Mouse (Mus musculus): ENCODE measurements at regions not wholly inside any gene's neighbourhood (a gene's known extent, or its start where the extent isn't known, plus 50 kb on each side); places are given as distances from the start of the nearest gene placed in this dataset.

DNA sequence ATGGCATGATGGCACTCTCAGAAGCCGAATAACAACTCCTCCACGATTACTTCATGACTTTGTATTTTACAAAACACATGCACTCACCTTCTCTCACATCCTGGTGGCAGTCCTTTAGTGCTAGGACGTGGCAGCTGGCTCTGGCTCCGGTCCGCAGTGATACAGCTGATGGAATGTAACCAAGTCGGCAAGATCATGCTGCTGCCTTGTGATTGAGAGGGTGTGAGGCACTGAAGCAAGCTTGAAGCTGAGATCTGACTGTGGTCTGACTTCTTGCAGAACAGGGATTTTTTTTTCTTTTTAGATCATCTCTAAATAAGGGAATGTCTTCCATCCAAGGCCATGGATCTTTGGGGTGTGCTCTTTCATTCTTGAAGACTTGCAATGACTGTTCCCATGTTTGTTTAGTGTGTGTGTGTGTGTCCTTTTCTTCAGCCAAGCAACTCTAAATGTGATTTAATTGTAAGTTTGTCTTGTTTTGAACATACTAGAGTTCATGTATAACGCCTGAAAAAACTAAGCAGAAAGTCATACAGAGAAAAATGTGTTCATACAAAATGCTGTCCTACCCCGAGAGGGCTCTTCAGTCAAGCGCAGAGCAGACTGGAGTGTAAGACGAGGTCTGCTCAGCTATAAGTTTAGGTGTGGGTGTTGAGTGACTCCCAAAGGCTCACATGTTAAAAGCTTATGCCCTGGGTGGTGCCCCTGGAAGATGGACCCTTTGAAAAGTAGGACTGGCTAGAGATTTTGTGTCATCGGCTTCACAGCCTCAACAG lies 116.1 kb upstream of the Ankrd55 start:
- DNase-seq (ENCODE audit: low spot score in 2 of 2), result no peak

DNA sequence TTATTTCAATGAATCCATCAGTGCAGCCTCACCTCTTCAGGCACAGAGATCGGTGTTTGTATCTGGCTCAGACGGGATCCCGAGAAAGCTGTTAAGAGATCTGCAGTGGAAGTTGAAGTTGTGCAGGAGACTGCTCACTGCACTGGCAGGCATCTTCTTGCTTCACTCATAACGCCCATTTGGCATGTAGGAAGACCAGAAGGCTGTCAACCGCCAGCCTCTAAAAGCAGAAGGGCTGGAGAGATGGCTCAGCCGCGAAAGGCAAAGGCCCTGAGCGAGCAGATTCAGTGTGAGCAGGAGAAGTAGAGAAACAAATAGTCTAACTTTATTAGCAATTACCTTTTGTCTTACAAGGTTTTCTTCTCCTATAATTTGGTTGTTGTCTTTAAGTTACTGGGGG lies 114.3 kb upstream of the Ankrd55 start:
- no peak for DNase-seq (ENCODE audit: low spot score in 2 of 2)

DNA sequence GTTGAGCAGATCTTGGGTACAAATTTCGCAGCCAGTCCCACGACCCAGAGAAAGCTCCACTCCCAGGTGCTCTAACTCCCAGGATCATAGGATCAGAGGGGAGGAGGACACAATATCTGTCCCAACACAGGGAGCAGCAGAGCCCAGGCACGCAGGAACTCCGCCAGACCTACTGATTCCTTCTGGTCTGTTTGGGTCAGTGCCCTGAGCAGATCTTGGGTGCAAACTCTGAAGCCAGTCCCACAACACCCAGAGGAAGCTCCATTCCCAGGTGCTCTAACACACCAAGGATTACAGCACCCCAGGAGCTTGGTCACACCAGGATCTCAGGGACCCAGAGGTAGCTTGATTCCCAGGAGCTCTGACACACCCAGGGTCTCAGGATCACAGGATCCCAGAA lies 110.2 kb upstream of the Ankrd55 start:
- DNase-seq (ENCODE audit: low spot score in 2 of 2), result no peak

DNA sequence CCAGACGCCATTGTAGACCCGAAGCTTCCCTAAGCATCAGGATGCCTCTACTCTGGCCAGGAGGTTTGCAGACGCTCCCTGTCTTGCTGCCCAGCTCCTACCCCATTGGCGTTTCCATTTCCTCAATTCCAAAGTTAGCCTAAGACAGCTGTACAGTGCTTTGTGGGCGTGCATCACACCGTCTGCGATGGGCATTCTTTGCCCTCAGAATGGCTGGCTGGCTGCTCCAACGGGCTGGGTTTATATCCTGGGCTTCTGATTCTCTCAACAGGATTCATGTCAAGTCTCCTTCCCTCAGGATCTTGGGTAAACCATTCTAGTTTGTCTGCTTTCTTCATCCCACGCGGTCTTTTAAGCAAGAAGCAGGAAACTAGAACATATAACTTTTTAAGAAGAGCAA lies 104.3 kb upstream of the Ankrd55 start:
- DNase-seq (ENCODE audit: low spot score in 2 of 2), result no peak

DNA sequence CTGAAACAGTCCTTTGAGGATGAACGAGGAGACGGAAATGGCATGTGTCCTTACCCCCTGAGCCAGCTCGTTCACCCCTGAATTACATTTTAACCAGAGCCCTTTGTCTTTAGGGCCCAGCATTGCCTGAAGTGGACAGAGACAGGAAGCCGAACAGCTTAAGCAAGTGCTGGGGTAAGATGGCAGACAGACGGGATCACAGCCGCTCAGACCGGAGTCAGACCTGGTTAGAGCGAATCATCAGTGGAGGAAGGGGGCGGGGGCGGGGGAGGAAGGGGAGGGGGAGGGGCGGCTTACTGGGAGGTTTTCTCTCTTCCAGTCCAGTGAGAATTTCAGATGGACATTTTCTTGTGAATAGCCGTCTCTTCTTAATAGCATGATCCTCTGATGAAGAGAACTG lies 103.1 kb upstream of the Ankrd55 start:
- DNase-seq (ENCODE audit: low spot score in 2 of 2), result no peak

DNA sequence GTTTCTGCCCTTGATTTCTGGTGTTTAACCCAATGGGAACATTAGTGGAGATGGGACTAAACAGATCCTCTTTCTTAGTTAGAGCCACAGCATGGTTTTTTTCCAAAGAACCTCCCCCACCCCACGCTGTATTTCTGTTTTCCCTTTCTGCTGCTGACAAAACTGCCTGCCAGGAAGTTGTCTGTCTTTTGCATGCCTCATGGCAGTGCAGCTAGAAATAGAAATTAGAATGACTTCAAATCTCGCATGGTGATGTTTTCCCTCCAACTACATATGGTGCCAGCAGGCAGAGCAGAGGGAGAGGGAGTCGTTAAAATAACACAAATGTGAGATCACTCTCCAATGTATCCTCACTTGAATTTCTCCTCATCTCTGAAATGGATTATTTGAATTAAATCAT lies 101.0 kb upstream of the Ankrd55 start:
- DNase-seq (ENCODE audit: low spot score in 2 of 2), result peak; percentile 29 to 41

DNA sequence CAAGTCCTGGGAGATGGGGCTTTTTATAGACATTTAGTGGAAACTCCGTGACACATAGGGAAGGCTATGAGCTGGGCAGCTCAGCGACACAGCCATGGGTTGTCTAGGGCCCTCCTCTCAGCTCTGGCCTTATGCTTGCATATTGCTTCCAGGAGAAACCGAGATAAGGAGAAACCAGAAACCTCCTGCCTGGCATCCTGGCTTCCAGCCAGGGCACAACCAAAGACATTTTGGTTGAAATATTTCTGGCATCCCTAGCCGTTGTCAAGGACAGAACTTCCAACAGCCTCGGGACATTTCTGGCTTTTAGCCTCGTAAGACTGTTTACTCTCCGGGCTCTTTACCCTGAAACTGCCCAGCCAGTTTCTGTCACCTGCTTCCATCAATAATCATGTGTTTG lies 99.9 kb upstream of the Ankrd55 start:
- DNase-seq (ENCODE audit: low spot score in 2 of 2), result no peak

DNA sequence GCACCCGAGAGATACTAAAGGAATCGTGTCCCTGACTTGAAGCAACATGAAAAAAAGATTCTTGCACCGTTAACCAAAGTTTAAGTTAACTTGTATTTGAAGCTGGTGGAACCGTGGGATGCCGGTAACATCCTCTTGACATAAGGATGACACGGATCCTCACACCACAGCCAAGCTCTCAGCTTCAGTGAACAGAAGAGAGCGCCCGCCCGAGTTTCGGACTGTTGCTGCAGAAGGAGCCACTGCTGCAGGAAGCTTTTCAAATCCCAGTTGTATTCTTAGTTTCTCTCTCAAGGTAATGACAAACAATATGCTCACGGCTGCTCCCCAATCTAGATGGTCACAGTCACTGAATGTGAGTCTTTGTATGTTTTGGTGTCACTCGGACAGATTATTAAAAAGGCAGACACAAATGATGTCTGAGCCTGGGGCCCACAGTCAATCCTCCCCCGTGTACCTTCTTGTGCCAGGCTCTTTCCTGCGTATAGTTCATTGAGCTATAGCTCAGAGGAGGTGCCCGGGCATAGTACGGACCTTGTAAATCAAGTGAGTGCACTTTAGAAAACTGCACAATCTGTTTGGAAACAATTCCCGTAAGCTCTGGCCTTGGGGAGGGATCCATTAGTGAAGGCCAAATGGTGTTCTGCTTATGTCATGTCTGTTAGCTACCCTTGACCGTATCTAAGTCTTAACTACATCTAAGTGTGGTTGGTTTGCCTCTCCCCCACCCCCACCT lies 99.3 kb upstream of the Ankrd55 start:
- no peak for DNase-seq (ENCODE audit: low spot score in 2 of 2)

DNA sequence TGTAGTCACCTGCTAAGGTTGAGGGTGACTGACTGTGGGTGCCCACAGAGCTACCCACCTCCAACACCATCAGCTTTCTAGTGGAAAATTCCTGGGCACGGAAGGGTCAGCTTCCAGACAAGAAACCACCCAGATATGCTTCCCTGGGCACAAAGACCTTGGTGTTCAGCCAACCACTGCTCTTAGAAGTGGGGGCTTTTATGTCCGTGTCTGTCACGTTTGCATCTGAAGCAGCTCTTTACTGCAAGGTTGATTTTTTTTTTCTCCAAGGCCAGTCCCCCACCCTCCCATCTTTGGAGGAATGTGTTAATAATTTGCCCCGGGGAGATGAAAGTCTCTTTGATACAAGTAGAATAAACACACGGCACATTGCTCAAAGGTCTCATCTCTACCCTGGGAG lies 98.6 kb upstream of the Ankrd55 start:
- DNase-seq (ENCODE audit: low spot score in 2 of 2), result no peak

DNA sequence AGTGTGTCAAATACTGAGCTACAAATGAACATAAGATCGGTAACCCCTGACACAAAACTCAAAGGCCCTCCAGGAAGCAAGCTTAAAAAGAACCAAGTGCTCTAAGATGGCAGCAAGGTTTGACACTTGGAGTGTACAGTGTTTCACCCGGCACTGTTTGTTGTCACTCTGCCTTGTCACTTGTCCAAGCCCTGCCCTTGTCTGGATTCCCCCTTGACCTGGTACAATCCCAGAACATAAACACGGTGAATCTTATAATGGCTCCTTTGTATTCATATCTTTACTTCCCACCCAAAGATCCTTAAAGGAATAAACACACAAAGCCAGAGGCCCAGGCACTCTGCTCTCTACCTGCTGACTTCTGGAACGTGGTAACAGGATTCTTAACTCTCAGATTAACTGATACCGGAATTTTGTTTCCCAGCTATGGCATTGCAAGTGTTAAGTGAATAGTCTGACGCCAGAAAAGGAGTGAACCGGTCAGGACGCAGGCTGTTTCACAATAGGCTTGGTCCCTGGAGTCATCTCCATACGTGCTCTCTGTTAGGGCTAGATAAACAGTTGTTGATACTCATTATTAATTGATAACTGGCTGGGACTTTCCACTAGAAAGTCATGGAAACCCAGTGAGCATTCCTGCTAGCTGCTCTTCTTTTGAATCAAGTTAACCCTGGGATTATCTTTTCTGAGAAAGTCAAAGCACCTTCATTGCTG lies 95.9 kb upstream of the Ankrd55 start:
- no peak for DNase-seq (ENCODE audit: low spot score in 2 of 2)

DNA sequence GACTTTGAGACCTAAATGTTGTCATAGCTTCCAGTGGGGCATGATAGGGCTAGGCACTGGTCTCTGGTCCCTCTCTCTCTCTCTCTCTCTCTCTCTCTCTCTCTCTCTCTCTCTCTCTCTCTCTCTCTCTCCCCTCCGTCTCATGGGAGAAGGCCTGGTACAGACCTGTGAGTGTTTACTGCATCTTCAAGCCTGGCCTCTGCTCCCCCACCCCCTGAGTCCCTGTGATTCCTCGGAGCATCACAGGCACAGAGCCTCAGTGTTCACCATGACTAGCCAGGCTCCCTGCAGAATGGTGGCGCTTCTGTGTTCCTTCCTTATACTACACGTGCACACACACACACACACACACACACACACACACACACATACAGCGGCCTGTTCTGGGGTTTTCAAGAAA lies 94.6 kb upstream of the Ankrd55 start:
- no peak for DNase-seq (ENCODE audit: low spot score in 2 of 2)

DNA sequence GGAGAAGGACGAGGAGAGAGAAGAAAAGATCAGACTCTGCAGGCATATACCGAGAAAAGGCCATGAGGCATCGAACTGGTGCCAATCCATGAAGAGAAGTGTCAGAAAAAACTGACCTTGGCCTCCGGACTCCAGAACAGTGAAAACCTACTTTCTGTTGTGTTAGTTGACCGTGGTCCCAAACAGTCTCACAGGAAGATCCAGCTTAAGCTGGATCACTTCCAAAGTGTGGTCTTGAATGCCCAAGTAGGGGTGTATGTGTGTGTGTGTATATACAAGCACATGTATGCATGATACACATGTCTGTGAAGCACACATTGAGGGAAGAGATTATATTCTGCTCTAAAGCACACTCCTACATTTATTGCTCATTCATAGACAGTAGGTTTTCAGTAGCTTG lies 93.3 kb upstream of the Ankrd55 start:
- DNase-seq (ENCODE audit: low spot score in 2 of 2), result no peak

DNA sequence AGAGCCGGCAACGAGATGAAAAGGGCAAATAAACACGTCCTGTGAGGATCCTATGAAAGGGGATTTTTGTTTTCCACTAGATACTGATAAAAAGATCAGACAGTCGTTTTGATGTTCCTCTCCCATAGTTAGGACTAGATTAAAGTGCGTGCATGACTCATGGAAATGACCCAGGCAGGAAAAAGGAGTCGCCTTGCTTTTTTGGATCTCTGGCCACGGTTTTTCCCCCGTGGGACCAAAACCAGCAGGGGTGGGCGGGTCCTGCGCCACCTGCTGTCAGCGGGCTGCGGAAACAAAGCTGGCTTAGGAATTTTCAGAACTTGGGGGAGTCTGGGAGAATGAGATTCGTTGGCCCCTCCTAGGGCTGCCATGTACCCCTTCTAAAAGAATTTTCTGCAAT lies 91.5 kb upstream of the Ankrd55 start:
- DNase-seq (ENCODE audit: low spot score in 2 of 2), result peak in 1 of 2 experiments; percentile 45

DNA sequence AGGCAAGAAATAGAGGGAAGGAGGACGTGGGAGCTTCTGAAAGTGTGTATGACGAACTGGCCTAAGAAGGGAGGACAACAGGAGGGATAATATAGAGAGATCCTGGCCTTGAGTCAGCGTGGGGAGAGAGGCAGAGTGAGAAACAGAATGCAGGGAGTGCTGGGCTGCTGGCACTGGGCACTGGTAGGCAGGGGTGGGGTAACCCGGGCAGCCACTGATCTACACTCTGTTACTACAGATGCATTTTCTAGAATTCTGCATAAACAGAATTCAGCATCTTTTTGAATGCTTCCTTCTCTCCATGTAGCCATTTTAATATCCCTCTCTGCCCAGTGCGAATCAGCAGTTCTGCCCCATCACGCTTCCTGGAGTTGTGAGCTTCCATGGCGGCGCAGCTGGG lies 84.5 kb upstream of the Ankrd55 start:
- no peak for DNase-seq (ENCODE audit: low spot score in 2 of 2)

DNA sequence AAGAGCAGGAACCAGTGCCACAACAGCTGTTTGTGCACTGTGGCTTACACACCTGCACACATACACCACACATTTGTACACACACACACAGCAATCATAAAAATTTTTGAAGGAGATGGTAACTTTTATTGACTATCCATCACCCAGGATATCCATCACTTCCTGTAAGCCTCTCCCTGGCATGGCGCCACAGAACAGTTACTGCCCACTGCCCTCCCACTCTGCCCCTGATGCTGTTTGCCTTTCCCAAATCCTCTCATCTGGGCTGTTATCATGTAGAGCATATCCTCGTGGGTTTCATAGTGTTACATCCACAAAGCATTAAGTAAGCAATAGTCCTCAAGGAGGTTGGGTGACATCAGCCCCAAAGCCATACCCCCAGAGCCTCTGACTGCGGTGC lies 84.0 kb upstream of the Ankrd55 start:
- no peak for DNase-seq (ENCODE audit: low spot score in 2 of 2)

DNA sequence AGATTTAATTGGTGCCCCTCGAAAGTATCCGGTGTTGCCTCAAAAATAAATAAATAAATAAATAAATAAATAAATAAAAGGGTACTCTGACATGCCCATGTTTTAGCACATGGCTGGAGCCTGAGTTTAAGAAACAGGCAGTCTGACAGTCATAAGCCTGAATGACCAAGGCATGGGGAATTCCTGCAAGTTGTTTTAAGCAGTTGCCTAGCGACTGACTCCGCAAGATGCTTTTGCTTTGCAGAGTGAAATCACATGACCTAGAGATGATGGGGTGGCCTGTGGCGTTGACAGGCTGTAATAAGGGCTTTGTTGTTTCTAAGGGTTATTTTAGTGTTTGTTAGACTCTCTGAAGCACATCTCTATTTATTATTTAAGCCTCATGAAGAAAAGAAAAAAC lies 83.4 kb upstream of the Ankrd55 start:
- no peak for DNase-seq (ENCODE audit: low spot score in 2 of 2)

DNA sequence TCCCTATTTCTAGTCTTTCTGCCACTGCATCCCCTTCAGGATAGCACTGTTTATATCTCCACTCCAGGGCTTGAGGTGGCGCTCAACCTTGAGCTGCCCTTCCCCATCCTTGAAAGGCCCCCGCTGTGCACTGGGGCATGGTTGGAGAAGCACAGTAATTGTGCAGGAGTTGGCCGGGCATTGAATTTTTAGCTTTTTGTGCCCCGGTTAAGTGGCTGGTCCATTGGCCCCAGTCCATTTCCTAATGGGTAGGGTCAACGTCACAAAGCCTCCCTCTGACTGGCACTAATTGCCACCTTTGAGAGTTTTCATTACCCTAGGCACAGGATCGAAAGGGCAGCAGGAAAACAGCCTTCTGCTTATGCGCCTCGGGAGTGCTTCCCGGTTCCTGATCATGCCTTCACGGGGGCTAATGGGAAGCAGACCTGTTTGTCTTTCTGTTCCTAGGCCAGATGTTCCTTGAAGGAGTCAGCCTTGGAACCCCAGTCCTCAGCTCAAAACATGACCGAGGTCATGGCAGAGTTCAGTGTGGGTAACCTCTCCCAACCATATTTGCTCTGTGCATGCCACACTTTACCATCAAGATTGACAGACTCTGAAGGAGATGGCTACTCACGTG lies 80.5 kb upstream of the Ankrd55 start:
- peak in 1 of 2 experiments; percentile 31 for DNase-seq (ENCODE audit: low spot score in 2 of 2)

DNA sequence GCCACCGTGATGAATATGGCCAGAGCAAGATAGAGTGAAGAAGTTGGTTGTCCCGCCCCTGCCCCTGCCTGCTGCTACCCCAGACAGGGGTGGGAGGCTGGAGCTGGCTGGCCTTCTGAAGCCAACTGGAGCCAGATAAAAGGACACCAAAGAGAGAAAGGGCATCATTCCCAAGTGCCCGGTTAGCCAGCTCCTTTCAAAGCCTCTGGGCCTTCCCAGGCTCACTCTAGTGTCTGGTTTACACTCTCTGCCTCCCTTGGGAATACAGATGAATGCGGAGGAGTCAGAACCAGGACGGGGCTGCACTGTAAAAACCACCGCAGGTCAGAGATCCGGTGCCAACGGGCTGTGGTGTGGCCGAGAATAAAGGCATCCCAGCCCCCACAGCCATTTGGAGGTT lies 76.4 kb upstream of the Ankrd55 start:
- DNase-seq (ENCODE audit: low spot score in 2 of 2), result peak; percentile 29

DNA sequence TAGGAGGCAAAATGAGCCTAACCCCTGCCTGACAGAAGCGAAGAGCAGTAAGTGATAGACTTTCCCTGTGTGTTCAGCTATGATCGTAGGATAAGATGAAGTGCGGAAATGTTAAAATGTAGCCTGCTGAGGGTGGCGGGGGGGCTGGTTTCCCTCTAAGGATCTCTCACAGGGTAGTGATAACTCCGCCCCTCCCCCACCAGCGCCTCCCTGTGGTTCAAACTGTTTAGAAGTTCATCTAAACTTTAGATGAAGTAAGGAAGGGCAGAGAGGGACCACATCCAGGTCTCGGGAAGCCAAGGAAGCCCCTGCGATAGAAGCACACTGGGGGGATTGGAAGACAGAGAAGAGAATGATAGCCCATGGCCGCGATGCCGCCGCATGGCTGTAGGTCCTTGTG lies 75.9 kb upstream of the Ankrd55 start:
- DNase-seq (ENCODE audit: low spot score in 2 of 2), result no peak

DNA sequence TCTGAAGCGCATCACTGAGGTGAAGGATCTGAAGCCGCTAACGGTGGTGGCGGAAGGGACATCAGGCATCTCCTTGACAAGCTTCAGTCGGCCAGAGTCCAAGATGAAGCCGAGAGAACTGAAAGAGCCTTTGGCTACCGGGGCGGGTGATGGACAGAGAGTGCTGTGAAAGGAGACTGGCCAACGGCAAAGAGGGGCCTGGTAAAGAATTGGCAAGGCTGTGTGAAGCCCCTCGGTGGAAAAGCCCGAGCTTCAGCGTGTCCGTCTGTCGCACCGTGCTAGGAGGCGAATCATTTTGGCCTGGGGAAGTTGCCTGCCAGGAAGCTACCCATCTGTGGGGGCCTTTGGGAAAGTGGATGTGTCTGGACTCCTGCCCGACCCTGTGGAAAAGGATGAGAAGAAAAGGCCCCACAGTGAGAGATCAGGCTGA lies 74.6 kb upstream of the Ankrd55 start:
- no peak for DNase-seq (ENCODE audit: low spot score in 2 of 2)

DNA sequence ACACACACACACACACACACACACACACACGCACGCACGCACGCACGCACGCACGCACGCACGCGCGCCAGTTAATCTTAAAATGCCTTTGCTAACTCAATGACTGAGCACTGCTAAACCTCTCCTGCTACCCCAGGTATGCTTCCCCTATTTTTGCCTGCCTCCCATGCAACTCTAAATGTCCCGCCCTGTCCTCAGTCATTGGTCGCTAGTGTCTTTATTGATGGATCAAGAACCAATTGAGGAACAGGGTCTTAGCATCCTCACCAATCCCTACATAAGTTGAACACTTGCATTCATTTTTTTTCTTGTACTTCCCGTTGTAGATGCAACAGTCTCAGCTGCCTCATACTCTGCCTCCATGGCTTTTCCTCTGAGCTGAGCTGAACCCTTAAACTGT lies 72.2 kb upstream of the Ankrd55 start:
- no peak for DNase-seq (ENCODE audit: low spot score in 2 of 2)

DNA sequence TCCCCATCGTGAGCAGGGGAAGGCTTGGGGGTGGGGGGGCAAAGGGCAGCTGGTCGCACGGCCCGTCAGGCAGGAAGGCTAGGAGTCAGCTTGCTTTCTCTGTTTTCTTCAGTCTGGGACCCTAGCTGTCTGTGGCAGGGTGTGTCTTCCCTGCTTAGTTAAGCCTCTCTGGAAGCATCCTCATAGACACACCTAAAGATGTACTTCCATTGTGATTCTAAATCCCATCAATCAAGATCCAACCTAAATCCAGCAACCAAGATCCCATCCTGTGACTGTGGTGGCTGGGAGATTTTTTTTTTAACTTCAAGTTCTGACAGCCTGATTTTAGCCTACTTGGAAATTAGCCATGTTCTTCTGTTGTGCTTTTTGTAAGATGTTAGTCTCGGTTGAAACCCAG lies 69.9 kb upstream of the Ankrd55 start:
- DNase-seq (ENCODE audit: low spot score in 2 of 2), result no peak

Measured in frontal cortex, postnatal 10 days (tissue).